Mouse (Mus musculus): Measurements from ENCODE around the gene Lrrc25. TPM values are rescaled to one million over a fixed set of nuclear protein-coding genes. Genes with fewer than 3 reads are reported as not detected.
"Not testable (repeated sequence)": the region's sequence is repeated elsewhere in the genome, so short reads cannot be mapped to it uniquely, and the experiment has no call there.

Lrrc25 gene
- under 1 TPM; 0.70 to 0.96 TPM for total RNA-seq (2021)
- long read RNA-seq, experiment 1, partial matches to known transcripts = 0 of 2 reads
- long read RNA-seq, experiment 1, other reads (novel, unspliced or antisense) = 1 of 2 reads
- long read RNA-seq, experiment 2 = 0 reads

GRCm38 (mm10) chr8:70615894-70616293 is at the start of gene Lrrc25:
TSS of gene Lrrc25 (plus strand) at chr8:70616155.
- no peak for DNase-seq (ENCODE audit: extremely low spot score in 1 of 2, low spot score in 2 of 2)
- TF ChIP-seq CTCF (IDR thresholded peaks at IDR 0.05) = no peak
- H3K27ac ChIP-seq = no peak within 1 kb of the TSS
- intact Hi-C loops (cut with DNase I) = no loop called here
- H3K4me3 ChIP-seq = no peak within 1 kb of the TSS

- no peak for TF ChIP-seq CTCF (IDR thresholded peaks at IDR 0.05)
- intact Hi-C loops (cut with DNase I) = no loop called here
- H3K27ac ChIP-seq = no peak overlapping the region; the same call in 1 of the 2 replicates
- no peak overlapping the region for H3K4me3 ChIP-seq
- DNase-seq (ENCODE audit: extremely low spot score in 1 of 2, low spot score in 2 of 2) = no peak
Observed at GRCm38 (mm10) chr8:70570360-70570759, 45.6 kb upstream of the Lrrc25 start.

GRCm38 (mm10) chr8:70570990-70571389 is 45.0 kb upstream of the Lrrc25 start:
- DNase-seq (ENCODE audit: extremely low spot score in 1 of 2, low spot score in 2 of 2) = no peak
- Histone ChIP-seq H3K4me3 (no peak overlapping the region), H3K27ac (peak overlapping the region; percentile 6; the same call in 1 of the 2 replicates)
- TF ChIP-seq CTCF (IDR thresholded peaks at IDR 0.05) = no peak
- intact Hi-C loops (cut with DNase I) = no loop called here

GRCm38 (mm10) chr8:70574302-70574701 is 41.7 kb upstream of the Lrrc25 start:
- H3K27ac ChIP-seq = peak overlapping the region; percentile 57; the same call in 1 of the 2 replicates
- DNase-seq (ENCODE audit: extremely low spot score in 1 of 2, low spot score in 2 of 2) = no peak
- TF ChIP-seq CTCF (IDR thresholded peaks at IDR 0.05) = no peak
- no peak overlapping the region for H3K4me3 ChIP-seq
- intact Hi-C loops (cut with DNase I) = no loop called here

GRCm38 (mm10) chr8:70574915-70575314 is 41.0 kb upstream of the Lrrc25 start:
- TF ChIP-seq CTCF (IDR thresholded peaks at IDR 0.05) = no peak
- Histone ChIP-seq H3K4me3 (no peak overlapping the region), H3K27ac (peak overlapping the region; percentile 57; the same call in 1 of the 2 replicates)
- no peak for DNase-seq (ENCODE audit: extremely low spot score in 1 of 2, low spot score in 2 of 2)
- intact Hi-C loops (cut with DNase I) = loop anchor here (1.0 kb wide), 1 partner anchor 34 kb away; no protein-coding TSS in a partner anchor

GRCm38 (mm10) chr8:70577207-70577606 is 38.7 kb upstream of the Lrrc25 start:
- no peak for DNase-seq (ENCODE audit: extremely low spot score in 1 of 2, low spot score in 2 of 2)
- TF ChIP-seq CTCF (IDR thresholded peaks at IDR 0.05) = no peak
- intact Hi-C loops (cut with DNase I) = no loop called here
- no peak overlapping the region for H3K27ac ChIP-seq
- no peak overlapping the region for H3K4me3 ChIP-seq

GRCm38 (mm10) chr8:70583476-70584387 is 32.2 kb upstream of the Lrrc25 start:
- intact Hi-C loops (cut with DNase I) = no loop called here
- TF ChIP-seq CTCF (IDR thresholded peaks at IDR 0.05) = no peak
- Histone ChIP-seq H3K27ac (peak overlapping the region; percentile 59), H3K4me3 (no peak overlapping the region)
- no peak for DNase-seq (ENCODE audit: extremely low spot score in 1 of 2, low spot score in 2 of 2)

GRCm38 (mm10) chr8:70584606-70585257 is 31.2 kb upstream of the Lrrc25 start:
- peak overlapping the region; percentile 50 for H3K27ac ChIP-seq
- TF ChIP-seq CTCF (IDR thresholded peaks at IDR 0.05) = no peak
- intact Hi-C loops (cut with DNase I) = loop anchor here (1.0 kb wide), 1 partner anchor 24 kb away; no protein-coding TSS in a partner anchor

GRCm38 (mm10) chr8:70585258-70585652 is 30.7 kb upstream of the Lrrc25 start:
- Histone ChIP-seq H3K4me3 (no peak overlapping the region), H3K27ac (peak overlapping the region; percentile 50)
- intact Hi-C loops (cut with DNase I) = loop anchor here (1.0 kb wide), 1 partner anchor 25 kb away; no protein-coding TSS in a partner anchor
- peak in 1 of 2 experiments; percentile 63 for DNase-seq (ENCODE audit: extremely low spot score in 1 of 2, low spot score in 2 of 2)
- TF ChIP-seq CTCF (IDR thresholded peaks at IDR 0.05) = peak; percentile 84

More at GRCm38 (mm10) chr8:70584606-70585257, 31.2 kb upstream of the Lrrc25 start:
- no peak for DNase-seq (ENCODE audit: extremely low spot score in 1 of 2, low spot score in 2 of 2)
- H3K4me3 ChIP-seq = no peak overlapping the region

- DNase-seq (ENCODE audit: extremely low spot score in 1 of 2, low spot score in 2 of 2); H3K27ac ChIP-seq; H3K4me3 ChIP-seq; intact Hi-C loops (cut with DNase I): not testable (repeated sequence)
Observed at GRCm38 (mm10) chr8:70587955-70588354, 28.0 kb upstream of the Lrrc25 start.

- DNase-seq (ENCODE audit: extremely low spot score in 1 of 2, low spot score in 2 of 2) = no peak
- no peak for TF ChIP-seq CTCF (IDR thresholded peaks at IDR 0.05)
- no peak overlapping the region for H3K4me3 ChIP-seq
- H3K27ac ChIP-seq = peak overlapping the region; percentile 56
- intact Hi-C loops (cut with DNase I) = no loop called here
Observed at GRCm38 (mm10) chr8:70591569-70591968, 24.4 kb upstream of the Lrrc25 start.

GRCm38 (mm10) chr8:70593173-70593572 is 22.8 kb upstream of the Lrrc25 start:
- TF ChIP-seq CTCF (IDR thresholded peaks at IDR 0.05) = no peak
- intact Hi-C loops (cut with DNase I) = no loop called here
- no peak overlapping the region; the same call in 1 of the 2 replicates for H3K4me3 ChIP-seq
- peak overlapping the region; percentile 56 for H3K27ac ChIP-seq
- DNase-seq (ENCODE audit: extremely low spot score in 1 of 2, low spot score in 2 of 2) = no peak

Measured in left cerebral cortex, adult 2 months (tissue).